ENCODE assay signal across 21 mouse cellular contexts in the genomic region with DNA sequence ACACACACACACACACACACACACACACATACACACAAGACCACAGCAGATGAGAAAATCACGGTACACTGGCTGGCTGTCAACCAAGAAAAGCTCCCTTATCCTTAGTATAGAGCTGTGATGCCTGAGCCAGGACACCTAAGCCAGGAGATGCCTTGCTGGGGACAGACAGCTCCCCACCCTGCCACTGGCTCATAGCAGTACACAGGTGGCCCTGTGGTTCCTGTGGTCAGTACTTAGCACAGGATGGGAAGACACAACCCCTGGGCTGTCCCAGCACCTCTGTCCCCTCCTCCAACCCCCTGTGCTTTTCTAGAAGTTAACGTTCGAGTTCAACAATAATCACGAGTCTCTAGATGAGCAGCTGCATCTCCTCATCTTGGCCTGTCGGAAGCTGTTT. TPM values are rescaled to one million over a fixed set of nuclear protein-coding genes. Genes with fewer than 3 reads are reported as not detected.
"Had no signal": no experiment of that assay in that cellular context is flagged by ENCODE, and none has a peak within 500 bp of the region (broad histone marks: within the 10 kb centered on the region; RNA-seq: fewer than 3 reads in every experiment).

No protein-coding gene starts in this region.

- H3K9me3 ChIP-seq: liver, embryonic 15.5 days; lung, embryonic 15.5 days; midbrain, embryonic 12.5 days; neural tube, embryonic 12.5 days; stomach, embryonic 15.5 days had no signal

- H3K9ac ChIP-seq: liver, embryonic 15.5 days; liver, postnatal 0 days; lung, embryonic 15.5 days; midbrain, embryonic 12.5 days; neural tube, embryonic 12.5 days; stomach, embryonic 15.5 days had no signal

- H3K4me2 ChIP-seq: liver, embryonic 15.5 days; lung, embryonic 15.5 days; midbrain, embryonic 12.5 days; neural tube, embryonic 12.5 days; stomach, embryonic 15.5 days had no signal

- H3K4me3 ChIP-seq: liver, embryonic 15.5 days; lung, embryonic 15.5 days; megakaryocyte, embryonic 14.5 days; midbrain, embryonic 12.5 days; neural tube, embryonic 12.5 days; stomach, embryonic 15.5 days had no signal

- H3K36me3 ChIP-seq: liver, embryonic 15.5 days; lung, embryonic 15.5 days; midbrain, embryonic 12.5 days; neural tube, embryonic 12.5 days; stomach, embryonic 15.5 days had no signal

- H3K27ac ChIP-seq: liver, embryonic 15.5 days; lung, embryonic 15.5 days; macrophage; midbrain, embryonic 12.5 days; neural tube, embryonic 12.5 days; stomach, embryonic 15.5 days; stomach, postnatal 0 days had no signal

- DNase-seq: liver, postnatal 0 days; lung, adult 2 months; lung, postnatal 14 days; lung, postnatal 36 days; midbrain, embryonic 14.5 days; right cerebral cortex, postnatal 14 days; thymus, postnatal 14 days; thymus, postnatal 36 days had no signal

- ATAC-seq: liver, postnatal 0 days; lung, postnatal 0 days had no signal

- H3K4me1 ChIP-seq: liver, embryonic 15.5 days had no signal

RNA-seq across cellular contexts. Expression of a gene that starts 3.8 kb away (rescaled TPM):
- polyA plus RNA-seq: liver, embryonic 15.5 days; liver, postnatal 0 days; lung, embryonic 15.5 days; lung, postnatal 0 days; macrophage; midbrain, embryonic 12.5 days; midbrain, embryonic 14.5 days; midbrain, postnatal 0 days; neural tube, embryonic 12.5 days; neural tube, embryonic 14.5 days; stomach, embryonic 15.5 days; stomach, postnatal 0 days had no signal

RNA-seq across cellular contexts. Expression of a gene that starts 44.2 kb away (rescaled TPM):
- polyA plus RNA-seq: liver, embryonic 15.5 days; liver, postnatal 0 days; macrophage; spleen, adult 2 months; stomach, postnatal 0 days had no signal

RNA-seq across cellular contexts. Expression of a gene that starts 51.0 kb away (rescaled TPM):
- polyA plus RNA-seq: liver, embryonic 15.5 days; liver, postnatal 0 days; lung, adult 2 months; lung, postnatal 0 days; macrophage; spleen, adult 2 months; thymus, postnatal 0 days had no signal
